Mouse (Mus musculus) intestine, postnatal 0 days (tissue): ENCODE measurements at regions not wholly inside any gene's neighbourhood (a gene's known extent, or its start where the extent isn't known, plus 50 kb on each side); places are given as distances from the start of the nearest gene placed in this dataset.

ENCODE experiments used
- ATAC-seq: fragments of 200-750 bp; cut with Nextera tagmentation; 2 replicates; pipeline ENCODE4 v1.8.0; 2017; ENCODE audit warnings: mild to moderate bottlenecking, moderate TSS enrichment, moderate library complexity
- H3K27ac ChIP-seq: fragments of 300-500 bp; sonication (generic); 2 replicates; pipeline ENCODE4 v1.5.1; 2014; ENCODE audit warnings: mild to moderate bottlenecking, low read depth, low read length, moderate library complexity
- H3K27me3 ChIP-seq: fragments of 300-500 bp; sonication (generic); replicated peaks from 2 replicates; pipeline ENCODE4 v1.6.1; 2014; ENCODE audit warnings: low read length, mixed read lengths; ENCODE audit not compliant: control insufficient read depth, insufficient read depth
- H3K36me3 ChIP-seq: fragments of 300-500 bp; sonication (generic); 2 replicates; pipeline ENCODE4 v1.6.1; 2014; ENCODE audit warnings: mild to moderate bottlenecking, moderate library complexity; ENCODE audit not compliant: control insufficient read depth, insufficient read depth
- H3K4me1 ChIP-seq: fragments of 300-500 bp; sonication (generic); replicated peaks from 2 replicates; pipeline ENCODE4 v1.6.1; 2014; ENCODE audit warnings: antibody characterized with exemption, low read length, mixed read lengths; ENCODE audit not compliant: control insufficient read depth, insufficient read depth
- H3K4me2 ChIP-seq: fragments of 300-500 bp; sonication (generic); replicated peaks from 2 replicates; pipeline ENCODE4 v1.6.1; 2014; ENCODE audit warnings: low read depth, mild to moderate bottlenecking, moderate library complexity
- H3K4me3 ChIP-seq: fragments of 300-500 bp; sonication (generic); 2 replicates; pipeline ENCODE4 v1.5.1; 2014; ENCODE audit warnings: low read depth, low read length
- H3K9ac ChIP-seq: fragments of 300-500 bp; sonication (generic); 2 replicates; pipeline ENCODE4 v1.6.1; 2014; ENCODE audit warnings: mild to moderate bottlenecking, low read depth, low read length
- H3K9me3 ChIP-seq: fragments of 300-500 bp; sonication (generic); 2 replicates; pipeline ENCODE4 v1.6.1; 2016; ENCODE audit warnings: mixed run types; ENCODE audit not compliant: control insufficient read depth
- CTCF ChIP-seq: sonication (generic); IDR thresholded peaks from 2 replicates; pipeline ENCODE4 v1.5.1; 2016; ENCODE audit warnings: low read depth, mild to moderate bottlenecking, control low read depth, antibody characterized with exemption, moderate library complexity
- whole genome bisulfite sequencing: fragments of 180-500 bp; shearing (Covaris S2); extraction: QIAGEN DNeasy Blood & Tissue Kit; methylation state at CpG from one replicate; pipeline ENCODE4 v1.1.7; 2014; 5-methylcytosine and 5-hydroxymethylcytosine counted together

GRCm38 (mm10) chrX:6261469-6261868, 59.1 kb downstream of the Bmp15 start:
- no peaks in the 10 kb centered on the region for H3K27me3 ChIP-seq
- no peaks in the 10 kb centered on the region for H3K9me3 ChIP-seq
- ATAC-seq = no peak
- WGBS = 73% methylated on average over 1 of the region's 1 CpGs
- H3K4me2 ChIP-seq = no peak overlapping the region
- H3K27ac ChIP-seq = no peak overlapping the region
- no peaks in the 10 kb centered on the region for H3K4me1 ChIP-seq
- peak; percentile 94 for TF ChIP-seq CTCF
- H3K4me3 ChIP-seq = no peak overlapping the region
- no peaks in the 10 kb centered on the region for H3K36me3 ChIP-seq
- H3K9ac ChIP-seq = no peak overlapping the region

- Histone ChIP-seq H3K9me3 (no peaks in the 10 kb centered on the region), H3K9ac (no peak overlapping the region), H3K27ac (no peak overlapping the region), H3K27me3 (no peaks in the 10 kb centered on the region), H3K36me3 (no peaks in the 10 kb centered on the region), H3K4me3 (no peak overlapping the region), H3K4me2 (no peak overlapping the region), H3K4me1 (no peaks in the 10 kb centered on the region)
- WGBS = 67% methylated on average over 4 of the region's 4 CpGs
- no peak for TF ChIP-seq CTCF
- ATAC-seq = no peak
Observed at GRCm38 (mm10) chrX:6258523-6258922, 62.0 kb downstream of the Bmp15 start.

GRCm38 (mm10) chrX:6254058-6254457, 66.5 kb downstream of the Bmp15 start:
- H3K27ac ChIP-seq = no peak overlapping the region
- H3K4me3 ChIP-seq = no peak overlapping the region
- H3K9ac ChIP-seq = no peak overlapping the region
- H3K36me3 ChIP-seq = no peaks in the 10 kb centered on the region
- no peaks in the 10 kb centered on the region for H3K4me1 ChIP-seq
- H3K27me3 ChIP-seq = no peaks in the 10 kb centered on the region
- TF ChIP-seq CTCF = peak; percentile 62
- no peaks in the 10 kb centered on the region for H3K9me3 ChIP-seq
- no peak overlapping the region for H3K4me2 ChIP-seq
- ATAC-seq = no peak

- Histone ChIP-seq H3K27ac (no peak overlapping the region), H3K9ac (no peak overlapping the region), H3K9me3 (no peaks in the 10 kb centered on the region), H3K4me2 (no peak overlapping the region), H3K4me3 (no peak overlapping the region), H3K4me1 (no peaks in the 10 kb centered on the region), H3K36me3 (no peaks in the 10 kb centered on the region), H3K27me3 (no peaks in the 10 kb centered on the region)
- WGBS = 51% methylated on average over 2 of the region's 2 CpGs
- TF ChIP-seq CTCF = no peak
- no peak for ATAC-seq
Observed at GRCm38 (mm10) chrX:6252873-6253272, 67.6 kb downstream of the Bmp15 start.
